Mouse (Mus musculus): ENCODE measurements around the gene Ptpru. TPM values are rescaled to one million over a fixed set of nuclear protein-coding genes. Genes with fewer than 3 reads are reported as not detected.

Gene Ptpru
- 10 to 100 TPM; 44.0 to 54.1 TPM for total RNA-seq (2021)

DNA sequence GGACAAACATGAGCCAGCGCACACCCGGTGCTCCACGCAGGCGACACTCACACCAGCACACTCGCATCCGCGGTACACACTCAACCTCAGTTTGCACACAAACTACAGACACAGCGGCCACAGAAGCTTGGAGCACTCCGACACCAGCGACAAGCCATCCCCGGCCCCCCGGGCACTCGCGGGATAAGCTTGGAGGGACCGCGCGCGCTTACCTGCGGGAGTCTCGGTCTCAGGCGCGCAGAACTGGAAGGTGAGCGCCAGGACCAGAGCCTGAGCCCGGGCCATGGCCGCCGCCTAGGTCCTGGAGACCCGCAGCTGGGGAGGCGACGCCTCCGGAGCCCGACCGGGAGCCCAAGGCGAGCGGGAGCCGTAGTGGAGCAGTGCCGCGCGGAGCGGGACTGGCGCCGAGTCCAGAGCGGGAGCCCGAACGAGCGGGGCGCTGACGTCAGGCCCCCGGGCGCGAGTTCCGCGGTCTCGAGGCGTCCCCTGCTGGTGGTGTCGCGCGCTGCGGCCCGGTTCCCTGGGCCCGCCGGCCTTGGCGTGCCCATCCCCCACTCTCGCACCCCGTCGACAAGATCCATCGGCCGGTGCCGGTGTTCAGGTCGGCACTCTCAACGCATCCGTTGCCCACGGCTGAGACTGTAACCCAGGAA, at the start of gene Ptpru:
Gene Ptpru, minus strand, starts transcription at position 417 of the 653 bp plus-strand sequence.
- DNase-seq, result peak; percentile 91
- intact Hi-C loops (cut with DNase I), result loop anchor here (2.0 to 10.0 kb wide), 4 partner anchors 113 to 877 kb away; no protein-coding TSS in a partner anchor

GRCm38 (mm10) chr4:131885376-131885775, 47.3 kb upstream of the Ptpru start:
- intact Hi-C loops (cut with DNase I), result no loop called here
- no peak for DNase-seq

- intact Hi-C loops (cut with DNase I), result no loop called here
- no peak for DNase-seq
Observed at GRCm38 (mm10) chr4:131883571-131883970, 45.5 kb upstream of the Ptpru start.

- intact Hi-C loops (cut with DNase I), result no loop called here
- DNase-seq, result no peak
Observed at GRCm38 (mm10) chr4:131881306-131881705, 43.2 kb upstream of the Ptpru start.

DNA sequence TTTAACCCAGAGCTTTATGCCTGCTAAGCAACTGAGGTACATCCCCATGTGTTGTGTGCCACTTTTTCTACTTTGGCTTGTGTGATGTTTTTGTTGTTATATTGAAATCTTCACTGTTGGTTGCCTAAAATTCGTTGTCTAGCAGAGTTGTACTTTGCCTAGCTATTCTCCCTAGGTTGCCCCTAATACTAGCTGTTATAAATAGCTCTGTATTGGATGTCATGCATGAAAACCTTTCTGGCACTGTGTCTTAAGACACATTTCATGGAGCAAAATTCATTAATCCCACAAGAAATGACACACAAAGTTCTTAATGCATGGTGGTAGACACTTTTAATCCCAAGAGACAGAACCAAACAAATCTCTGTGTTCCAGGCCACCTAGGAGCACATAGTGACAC, 41.6 kb upstream of the Ptpru start:
- DNase-seq, result no peak
- intact Hi-C loops (cut with DNase I), result no loop called here

GRCm38 (mm10) chr4:131876836-131877235, 38.7 kb upstream of the Ptpru start:
- intact Hi-C loops (cut with DNase I), result no loop called here
- no peak for DNase-seq

DNA sequence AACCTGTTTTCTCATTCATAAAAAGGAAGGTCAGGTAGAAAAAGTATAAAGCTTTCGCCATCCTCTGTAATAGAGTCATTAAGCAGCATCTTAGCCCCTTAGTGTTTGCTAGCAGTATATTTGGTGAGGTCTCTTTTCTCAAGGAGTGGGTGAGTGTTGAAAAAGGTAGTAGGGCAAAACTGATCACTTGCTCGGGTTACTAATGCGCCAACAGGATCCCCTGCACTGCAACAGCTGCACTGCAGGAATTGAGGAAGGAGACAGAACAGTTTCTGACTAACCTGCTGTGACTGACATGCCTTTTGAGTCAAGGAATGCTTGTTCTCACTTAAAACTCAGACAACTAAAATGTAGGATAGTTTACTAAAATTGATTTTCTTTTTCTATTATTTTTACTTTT, 37.2 kb upstream of the Ptpru start:
- intact Hi-C loops (cut with DNase I), result no loop called here
- no peak for DNase-seq

DNA sequence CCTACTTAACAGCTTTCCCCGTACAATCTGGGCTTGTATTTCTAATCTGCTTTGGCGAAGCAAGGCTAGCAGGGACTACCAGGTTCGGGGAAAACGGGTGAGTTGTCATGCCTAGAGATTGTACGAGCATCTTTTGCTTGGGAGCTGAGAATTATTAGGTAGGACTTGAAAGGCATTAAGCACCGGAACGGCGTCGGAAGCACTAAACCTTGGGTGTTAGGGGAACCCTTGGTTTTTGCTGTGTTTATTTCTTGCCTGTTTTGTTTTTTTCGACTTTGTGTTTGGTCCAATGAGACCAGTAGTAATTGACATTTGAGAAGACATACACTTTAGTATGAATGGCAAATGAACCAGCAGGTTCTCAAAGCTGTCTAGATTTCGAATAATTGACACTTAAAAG, 36.5 kb upstream of the Ptpru start:
- intact Hi-C loops (cut with DNase I), result no loop called here
- no peak for DNase-seq

- intact Hi-C loops (cut with DNase I), result no loop called here
- no peak for DNase-seq
Observed at GRCm38 (mm10) chr4:131874169-131874536, 36.1 kb upstream of the Ptpru start.

DNA sequence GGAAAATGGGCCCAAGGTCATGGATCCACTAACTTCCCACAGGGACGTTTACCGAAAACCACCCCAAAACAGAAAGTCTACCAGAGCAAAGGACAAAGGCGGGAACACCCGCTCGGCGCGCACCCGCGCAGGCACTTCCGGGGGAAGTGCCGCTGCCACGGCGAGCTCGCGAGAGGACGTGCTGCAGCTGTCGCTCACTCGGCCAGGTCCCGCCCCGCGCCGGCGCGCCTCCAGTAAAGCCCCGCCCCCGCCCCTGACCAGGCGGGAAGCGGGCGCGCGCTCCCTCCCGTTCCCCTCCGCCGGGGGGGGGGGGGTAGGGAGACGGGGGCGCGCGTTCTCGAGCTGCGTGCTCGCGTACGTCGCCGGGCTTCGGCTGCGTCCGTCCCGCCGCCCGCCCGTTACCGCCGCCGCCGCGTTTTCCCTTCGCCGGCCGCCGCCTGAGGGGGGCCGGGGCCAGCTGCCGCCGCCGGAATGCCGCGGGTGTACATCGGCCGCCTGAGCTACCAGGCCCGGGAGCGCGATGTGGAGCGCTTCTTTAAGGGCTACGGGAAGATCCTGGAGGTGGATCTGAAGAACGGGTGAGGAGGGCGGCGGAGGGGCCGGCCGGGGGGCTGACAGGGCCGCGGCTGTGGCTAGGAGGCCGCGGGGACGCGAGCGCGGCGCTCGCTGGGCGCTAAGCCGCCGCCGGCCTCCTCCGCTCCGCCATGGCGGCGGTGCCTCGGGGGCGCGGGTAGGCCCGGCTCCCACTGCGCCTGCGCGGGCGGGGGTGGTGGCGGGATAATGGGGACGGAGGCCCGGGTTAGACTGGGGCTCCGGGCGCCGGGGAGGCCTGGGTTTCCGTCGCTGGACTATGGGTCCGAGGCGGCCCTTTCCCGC, 35.4 kb upstream of the Ptpru start, which contains the start of gene Srsf4:
Gene Srsf4, plus strand, starts transcription at position 325 of the 876 bp plus-strand sequence.
- peak; percentile 98 for DNase-seq
- intact Hi-C loops (cut with DNase I), result no loop called here

DNA sequence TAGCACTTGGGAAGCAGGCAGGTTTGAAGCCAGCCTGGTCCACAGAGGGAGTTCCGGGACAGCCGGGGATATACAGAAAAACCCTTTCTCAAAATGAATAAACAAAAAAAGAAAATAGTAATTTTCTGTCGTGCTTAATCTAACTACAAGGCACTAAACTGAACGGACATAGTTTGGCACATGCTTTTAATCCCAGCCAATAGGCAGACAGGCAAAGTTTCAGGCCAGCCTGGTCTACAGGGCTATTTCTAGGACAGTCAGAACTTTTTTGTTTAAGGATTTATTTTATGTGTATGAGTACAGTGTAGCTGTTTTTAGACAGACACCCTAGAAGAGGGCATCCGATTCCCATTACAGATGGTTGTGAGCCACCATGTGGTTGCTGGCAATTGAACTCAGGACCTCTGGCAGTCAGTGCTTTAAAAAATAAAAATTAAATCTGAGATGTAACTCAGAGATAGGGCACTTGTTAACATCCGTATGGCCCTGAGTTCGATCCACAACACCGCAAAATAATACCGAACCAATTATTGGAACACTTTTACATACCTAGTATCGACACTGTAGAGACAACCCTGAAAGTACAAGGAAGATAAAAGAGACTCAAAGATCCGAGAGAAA, 34.7 kb upstream of the Ptpru start:
- DNase-seq, result no peak
- intact Hi-C loops (cut with DNase I), result no loop called here

DNA sequence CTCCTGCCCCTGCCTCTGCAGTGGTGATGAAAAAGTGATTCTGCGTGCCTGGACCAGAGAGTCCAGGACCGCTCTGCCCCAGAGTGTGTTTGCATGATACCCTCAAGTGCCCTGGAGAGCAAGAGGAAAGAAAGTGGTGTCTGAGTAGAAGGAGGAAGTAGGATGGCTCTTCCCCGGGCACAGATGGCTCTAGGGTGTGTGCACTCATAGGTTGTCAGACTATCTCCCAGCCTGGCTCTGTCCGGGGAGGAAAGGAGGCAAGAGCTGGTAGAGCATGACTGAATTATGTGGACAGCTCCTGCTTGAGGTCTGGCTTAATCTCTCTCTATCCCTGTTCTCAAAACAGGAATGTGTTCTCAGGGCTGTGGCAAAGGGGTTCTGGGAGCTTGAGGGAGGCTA, 23.3 kb upstream of the Ptpru start:
- DNase-seq, result no peak
- intact Hi-C loops (cut with DNase I), result loop anchor here (5.0 kb wide), 1 partner anchor 216 kb away; the partner anchor contains the start of gene Epb41

- intact Hi-C loops (cut with DNase I), result loop anchor here (5.0 kb wide), 1 partner anchor 217 kb away; the partner anchor contains the start of gene Epb41
- DNase-seq, result peak; percentile 82
Observed at GRCm38 (mm10) chr4:131860492-131861340, 22.6 kb upstream of the Ptpru start.

DNA sequence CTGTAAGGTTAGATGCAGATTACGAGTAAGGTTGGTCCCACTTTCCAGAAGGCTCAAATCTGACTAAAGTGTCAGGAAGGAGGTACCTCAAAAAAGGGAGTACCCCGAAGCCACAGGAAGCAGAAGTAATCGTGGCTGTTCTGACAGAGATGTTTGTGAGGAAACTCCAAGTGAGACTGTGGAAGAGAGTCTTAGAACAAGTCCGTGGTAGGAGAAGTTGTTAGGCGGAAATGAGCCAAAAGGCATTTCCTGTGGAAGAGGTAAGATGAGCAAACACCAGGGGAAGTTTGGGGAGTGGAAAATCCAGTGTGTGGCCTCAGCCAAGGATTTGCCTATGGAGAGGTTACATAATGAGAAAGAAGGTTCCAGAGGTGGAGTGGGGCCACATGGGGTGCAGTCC, 16.9 kb upstream of the Ptpru start:
- intact Hi-C loops (cut with DNase I), result no loop called here
- no peak for DNase-seq

DNA sequence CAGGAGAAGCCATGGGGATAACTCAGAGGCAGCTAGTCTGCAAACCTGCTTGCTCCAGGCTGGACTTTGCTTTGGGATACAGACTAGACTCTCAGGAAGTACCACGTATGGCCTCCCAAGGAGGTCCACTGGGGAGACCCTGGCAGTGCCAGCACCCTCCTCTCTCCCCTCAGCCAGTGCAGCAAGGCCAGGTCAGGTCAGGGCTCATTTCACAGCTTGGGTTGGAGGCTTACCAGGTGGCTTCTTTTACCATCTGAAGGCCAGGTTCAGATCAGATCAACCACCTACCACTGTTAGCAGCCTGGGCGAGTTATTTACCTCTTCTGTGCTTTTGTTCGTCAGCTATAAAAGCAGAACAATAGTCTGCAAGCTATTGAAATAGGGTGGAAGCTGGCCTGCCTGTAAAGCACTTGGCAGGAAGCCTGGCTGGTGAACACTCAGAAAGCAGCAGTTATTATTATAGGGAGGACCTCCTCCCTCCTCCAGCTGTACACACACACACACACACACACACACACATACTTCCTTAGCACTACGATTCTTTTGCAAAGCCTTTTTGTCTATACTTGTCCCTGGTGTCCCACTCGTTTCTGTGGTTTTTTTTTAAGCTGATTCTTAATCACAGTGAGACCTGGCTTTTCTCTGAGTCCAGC, 12.0 kb upstream of the Ptpru start:
- intact Hi-C loops (cut with DNase I), result loop anchor here (10.0 kb wide), 1 partner anchor 1055 kb away; the partner anchor contains the start of gene Sdc3
- no peak for DNase-seq

DNA sequence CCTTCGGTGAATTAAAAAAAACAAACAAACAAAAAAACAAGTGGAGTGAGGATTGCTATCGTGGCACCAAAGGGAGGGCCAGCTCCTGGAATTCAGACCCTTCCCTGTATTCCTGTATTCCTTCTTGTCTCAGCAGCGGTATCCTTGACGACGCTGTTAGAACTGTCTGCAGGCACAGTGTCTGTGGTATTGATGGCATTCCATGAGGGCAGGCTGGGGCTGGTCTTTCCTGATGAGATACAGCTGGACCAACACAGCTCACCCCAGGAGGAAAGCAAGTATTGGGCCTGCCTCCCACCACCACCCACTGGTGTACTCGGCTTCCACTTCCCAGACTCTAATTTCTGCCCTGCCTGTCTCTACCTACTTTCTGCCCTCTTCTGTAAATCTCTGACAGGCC, 10.0 kb upstream of the Ptpru start:
- intact Hi-C loops (cut with DNase I), result loop anchor here (10.0 kb wide), 1 partner anchor 1053 kb away; the partner anchor contains the start of gene Sdc3
- DNase-seq, result no peak

DNA sequence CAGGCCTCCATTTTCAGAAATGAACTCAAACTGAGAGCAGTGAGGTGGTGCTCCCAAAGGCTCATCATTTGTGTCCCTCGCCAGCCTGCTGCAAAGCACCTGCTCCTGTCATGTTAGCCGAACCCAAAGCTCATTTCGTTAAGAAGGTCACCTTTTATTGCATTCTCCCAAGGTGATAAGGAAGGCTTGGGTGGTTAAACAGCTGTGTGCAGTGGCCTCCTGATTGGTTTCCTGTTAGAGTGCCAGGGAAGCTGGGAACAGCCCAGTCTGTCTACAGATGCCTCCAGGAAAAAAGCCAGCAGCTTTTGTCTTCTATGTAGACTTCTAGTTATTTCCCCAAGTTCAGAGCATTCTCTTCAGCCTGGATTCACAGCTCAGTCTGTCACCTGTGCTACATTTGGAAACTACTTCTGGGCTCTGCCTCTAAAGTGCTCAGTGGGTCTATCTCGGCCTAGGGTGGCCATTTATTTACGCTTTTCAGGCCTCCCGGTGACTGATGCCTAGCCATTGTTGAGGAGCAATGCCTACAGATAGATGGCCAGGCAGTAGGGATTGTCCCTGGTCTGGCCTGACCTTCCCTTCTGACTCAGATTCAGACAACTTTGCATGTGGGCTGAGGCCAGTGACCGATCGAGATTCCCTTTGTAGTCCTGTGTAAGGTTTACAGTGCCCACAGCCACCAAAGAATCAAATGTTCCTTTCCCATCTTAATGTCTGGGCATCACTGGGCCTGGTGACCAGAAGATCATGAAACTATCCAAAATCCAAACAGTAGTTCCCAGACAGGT, 8.1 kb upstream of the Ptpru start:
- DNase-seq, result no peak
- intact Hi-C loops (cut with DNase I), result loop anchor here (10.0 kb wide), 1 partner anchor 1051 kb away; the partner anchor contains the start of gene Sdc3

GRCm38 (mm10) chr4:131843290-131843743, 5.2 kb upstream of the Ptpru start, which contains the start of gene Mecr:
Gene Mecr (plus strand): TSS chr4:131843470.
- DNase-seq, result peak; percentile 95
- intact Hi-C loops (cut with DNase I), result loop anchor here (10.0 kb wide), 1 partner anchor 1049 kb away; the partner anchor contains the start of gene Sdc3

Measured in left cerebral cortex, postnatal 4 days (tissue).